Mouse (Mus musculus) CH12.LX (cell line): ENCODE measurements around the gene Bmp10. TPM values are rescaled to one million over a fixed set of nuclear protein-coding genes. Genes with fewer than 3 reads are reported as not detected.

Source experiments
- DNase-seq: peaks from one replicate; pipeline ENCODE4 v3.0.0-alpha.2; 2013; ENCODE audit errors: extremely low read depth
- H3K27ac ChIP-seq: 2 replicates; pipeline ENCODE4 v1.5.1; 2012; ENCODE audit warnings: low read depth, mild to moderate bottlenecking, control low read depth, moderate library complexity; ENCODE audit not compliant: insufficient read depth
- H3K27me3 ChIP-seq: replicated peaks from 2 replicates; pipeline ENCODE3; 2012; ENCODE audit warnings: inconsistent platforms
- H3K36me3 ChIP-seq, 2 experiments: replicated peaks in 1 of 2; 2 replicates each; pipeline versions ENCODE3 to v1.6.1; 2012; ENCODE audit warnings: inconsistent platforms in 1 of 2, low read length in 1 of 2, mild to moderate bottlenecking in 1 of 2, mixed read lengths in 1 of 2, moderate library complexity in 1 of 2; ENCODE audit not compliant: control insufficient read depth in 1 of 2, insufficient read depth in 1 of 2
- H3K4me1 ChIP-seq, 2 experiments: 2 replicates each; pipeline ENCODE4 v1.6.1; 2012; ENCODE audit warnings: inconsistent platforms in 1 of 2, moderate library complexity in 1 of 2; ENCODE audit not compliant: insufficient read depth in 2 of 2, control insufficient read depth in 1 of 2
- H3K4me2 ChIP-seq: 2 replicates; pipeline ENCODE4 v1.6.1; 2012; ENCODE audit warnings: low read depth, mild to moderate bottlenecking, control low read depth; ENCODE audit not compliant: poor library complexity, insufficient read depth, severe bottlenecking
- H3K4me3 ChIP-seq, 3 experiments: fragments of 150-350 bp in 1 of 3; sonication (generic) in 1 of 3; replicated peaks in 1 of 3; 2 replicates each; pipeline versions ENCODE3 to v1.5.1; 2011 to 2012; ENCODE audit warnings: low read depth in 2 of 3, low read length in 2 of 3, mild to moderate bottlenecking in 2 of 3, moderate library complexity in 2 of 3, control low read depth in 1 of 3, improper control_type of control experiment in 1 of 3, inconsistent platforms in 1 of 3, mixed read lengths in 1 of 3; ENCODE audit not compliant: poor library complexity in 1 of 3
- H3K79me2 ChIP-seq: replicated peaks from 2 replicates; pipeline ENCODE4 v1.6.1; 2012; ENCODE audit warnings: mild to moderate bottlenecking, moderate library complexity; ENCODE audit not compliant: control insufficient read depth, poor library complexity, insufficient read depth, severe bottlenecking; ENCODE audit errors: extremely low read depth
- H3K9ac ChIP-seq: 2 replicates; pipeline ENCODE4 v1.6.1; 2012; ENCODE audit warnings: low read depth, mild to moderate bottlenecking, control low read depth, moderate library complexity; ENCODE audit not compliant: insufficient read depth
- H3K9me3 ChIP-seq: replicated peaks from 2 replicates; pipeline ENCODE3; 2012; ENCODE audit warnings: low read length, inconsistent platforms, mixed read lengths
- BHLHE40 ChIP-seq: IDR thresholded peaks from 2 replicates; pipeline ENCODE4 v1.6.1; 2011; ENCODE audit warnings: mild to moderate bottlenecking, low read depth, low read length, improper control_type of control experiment
- CHD1 ChIP-seq: IDR thresholded peaks from 2 replicates; pipeline ENCODE4 v1.6.1; 2012; ENCODE audit warnings: low read depth, low read length, improper control_type of control experiment, inconsistent platforms
- CHD2 ChIP-seq: IDR thresholded peaks from 2 replicates; pipeline ENCODE4 v1.6.1; 2011; ENCODE audit warnings: low read length, improper control_type of control experiment
- CTCF ChIP-seq, 2 experiments: IDR thresholded peaks in 1 of 2; conservative IDR thresholded peaks in 1 of 2; 2 replicates each; pipeline ENCODE4 v1.5.1; 2011 to 2012; ENCODE audit warnings: low read depth in 2 of 2, low read length in 2 of 2, improper control_type of control experiment in 1 of 2, inconsistent platforms in 1 of 2, mild to moderate bottlenecking in 1 of 2, moderate library complexity in 1 of 2
- E2F4 ChIP-seq: IDR thresholded peaks from 2 replicates; pipeline ENCODE4 v1.6.1; 2011; ENCODE audit warnings: low read depth, low read length, improper control_type of control experiment; ENCODE audit not compliant: insufficient replicate concordance
- ELF1 ChIP-seq: IDR thresholded peaks from 2 replicates; pipeline ENCODE4 v1.6.1; 2014; ENCODE audit warnings: low read depth, mild to moderate bottlenecking, inconsistent platforms, low read length, improper control_type of control experiment
- EP300 ChIP-seq: IDR thresholded peaks from 2 replicates; pipeline ENCODE4 v1.6.1; 2011; ENCODE audit warnings: low read length, improper control_type of control experiment
- ETS1 ChIP-seq: conservative IDR thresholded peaks from 2 replicates; pipeline ENCODE4 v1.6.1; 2012; ENCODE audit warnings: low read depth, mild to moderate bottlenecking, inconsistent platforms, low read length, improper control_type of control experiment, moderate library complexity
- GABPA ChIP-seq: IDR thresholded peaks from 2 replicates; pipeline ENCODE4 v1.6.1; 2012; ENCODE audit warnings: low read depth, low read length, improper control_type of control experiment, inconsistent platforms; ENCODE audit not compliant: insufficient replicate concordance
- HCFC1 ChIP-seq: IDR thresholded peaks from 2 replicates; pipeline ENCODE4 v1.6.1; 2012; ENCODE audit warnings: low read depth, mild to moderate bottlenecking, inconsistent platforms, low read length, improper control_type of control experiment
- IRF4 ChIP-seq: IDR thresholded peaks from 2 replicates; pipeline ENCODE4 v1.6.1; 2014; ENCODE audit warnings: low read depth, mild to moderate bottlenecking, inconsistent platforms, low read length, improper control_type of control experiment
- JUN ChIP-seq: IDR thresholded peaks from 2 replicates; pipeline ENCODE4 v1.6.1; 2011; ENCODE audit warnings: low read depth, mild to moderate bottlenecking, low read length, improper control_type of control experiment, moderate library complexity; ENCODE audit not compliant: insufficient read depth
- JUND ChIP-seq: conservative IDR thresholded peaks from 2 replicates; pipeline ENCODE4 v1.6.1; 2011; ENCODE audit warnings: low read depth, low read length, improper control_type of control experiment
- KAT2A ChIP-seq: IDR thresholded peaks from 2 replicates; pipeline ENCODE4 v1.6.1; 2012; ENCODE audit warnings: low read length, improper control_type of control experiment, inconsistent platforms; ENCODE audit not compliant: insufficient replicate concordance
- MAFK ChIP-seq: IDR thresholded peaks from 2 replicates; pipeline ENCODE4 v1.6.1; 2011; ENCODE audit warnings: low read length, improper control_type of control experiment; ENCODE audit not compliant: insufficient replicate concordance
- MAX ChIP-seq: IDR thresholded peaks from 2 replicates; pipeline ENCODE4 v1.6.1; 2011; ENCODE audit warnings: low read length, improper control_type of control experiment
- MAZ ChIP-seq: IDR thresholded peaks from 2 replicates; pipeline ENCODE4 v1.6.1; 2012; ENCODE audit warnings: low read depth, mild to moderate bottlenecking, inconsistent platforms, low read length, improper control_type of control experiment, moderate library complexity
- MEF2A ChIP-seq: IDR thresholded peaks from 2 replicates; pipeline ENCODE4 v1.6.1; 2014; ENCODE audit warnings: low read depth, mild to moderate bottlenecking, inconsistent platforms, low read length, improper control_type of control experiment, borderline replicate concordance
- MXI1 ChIP-seq: IDR thresholded peaks from 2 replicates; pipeline ENCODE4 v1.6.1; 2011; ENCODE audit warnings: mild to moderate bottlenecking, low read depth, low read length, improper control_type of control experiment
- MYC ChIP-seq: IDR thresholded peaks from 2 replicates; pipeline ENCODE4 v1.6.1; 2011; ENCODE audit warnings: low read depth, mild to moderate bottlenecking, improper control_type of control experiment, low read length
- NELFE ChIP-seq: IDR thresholded peaks from 2 replicates; pipeline ENCODE4 v1.6.1; 2011; ENCODE audit warnings: low read depth, low read length, improper control_type of control experiment
- NRF1 ChIP-seq: IDR thresholded peaks from 2 replicates; pipeline ENCODE4 v1.6.1; 2014; ENCODE audit warnings: low read depth, mild to moderate bottlenecking, inconsistent platforms, low read length, improper control_type of control experiment, moderate library complexity
- PAX5 ChIP-seq: IDR thresholded peaks from 2 replicates; pipeline ENCODE4 v1.6.1; 2012; ENCODE audit warnings: low read length, inconsistent platforms, mixed read lengths
- POLR2A ChIP-seq: IDR thresholded peaks from 2 replicates; pipeline ENCODE4 v1.6.1; 2011; ENCODE audit warnings: low read depth, mild to moderate bottlenecking, improper control_type of control experiment, low read length
- POLR2AphosphoS2 ChIP-seq: IDR thresholded peaks from 2 replicates; pipeline ENCODE4 v1.6.1; 2011; ENCODE audit warnings: low read depth, low read length, improper control_type of control experiment
- RAD21 ChIP-seq: IDR thresholded peaks from 2 replicates; pipeline ENCODE4 v1.6.1; 2011; ENCODE audit warnings: low read depth, mild to moderate bottlenecking, low read length, improper control_type of control experiment, moderate library complexity
- RCOR1 ChIP-seq: conservative IDR thresholded peaks from 2 replicates; pipeline ENCODE4 v1.6.1; 2012; ENCODE audit warnings: low read depth, mild to moderate bottlenecking, inconsistent platforms, low read length, improper control_type of control experiment
- SIN3A ChIP-seq: IDR thresholded peaks from 2 replicates; pipeline ENCODE4 v1.6.1; 2012; ENCODE audit warnings: low read length, improper control_type of control experiment, inconsistent platforms
- SMC3 ChIP-seq: IDR thresholded peaks from 2 replicates; pipeline ENCODE4 v1.6.1; 2011; ENCODE audit warnings: low read depth, low read length, improper control_type of control experiment
- TBP ChIP-seq: conservative IDR thresholded peaks from 2 replicates; pipeline ENCODE4 v1.6.1; 2011; ENCODE audit warnings: low read depth, low read length, improper control_type of control experiment
- TCF12 ChIP-seq: IDR thresholded peaks from 2 replicates; pipeline ENCODE4 v1.6.1; 2014; ENCODE audit warnings: low read depth, mild to moderate bottlenecking, inconsistent platforms, low read length, improper control_type of control experiment
- UBTF ChIP-seq: IDR thresholded peaks from 2 replicates; pipeline ENCODE4 v1.6.1; 2012; ENCODE audit warnings: low read depth, mild to moderate bottlenecking, inconsistent platforms, low read length, improper control_type of control experiment, moderate library complexity
- USF1 ChIP-seq: IDR thresholded peaks from 2 replicates; pipeline ENCODE4 v1.6.1; 2014; ENCODE audit warnings: low read depth, mild to moderate bottlenecking, inconsistent platforms, low read length, improper control_type of control experiment
- USF2 ChIP-seq: conservative IDR thresholded peaks from 2 replicates; pipeline ENCODE4 v1.6.1; 2011; ENCODE audit warnings: low read depth, low read length, improper control_type of control experiment
- ZC3H11A ChIP-seq: IDR thresholded peaks from 2 replicates; pipeline ENCODE4 v1.6.1; 2012; ENCODE audit warnings: low read depth, mild to moderate bottlenecking, inconsistent platforms, low read length, improper control_type of control experiment
- ZKSCAN1 ChIP-seq: IDR thresholded peaks from 2 replicates; pipeline ENCODE4 v1.6.1; 2012; ENCODE audit warnings: low read depth, inconsistent platforms, low read length, improper control_type of control experiment, borderline replicate concordance
- ZMIZ1 ChIP-seq: IDR thresholded peaks from 2 replicates; pipeline ENCODE4 v1.6.1; 2012; ENCODE audit warnings: low read depth, mild to moderate bottlenecking, inconsistent platforms, low read length, improper control_type of control experiment
- ZNF384 ChIP-seq: IDR thresholded peaks from 2 replicates; pipeline ENCODE4 v1.6.1; 2012; ENCODE audit warnings: low read depth, low read length, improper control_type of control experiment, inconsistent platforms
- dilution Hi-C: fragments of 300-500 bp; cut with MboI; formaldehyde crosslinking; loops from 2 replicates; pipeline ENCODE4 v1.14.3; 2020; ENCODE audit warnings: low sequenced_read_pairs; ENCODE audit not compliant: extremely low pct_unique_long_range_greater_than_20kb, extremely low pct_ligation_motif_present
- in situ Hi-C: fragments of 300-500 bp; cut with MboI; formaldehyde crosslinking; loops from 3 replicates; pipeline ENCODE4 v1.14.3; 2019; ENCODE audit warnings: low sequenced_read_pairs, low pct_ligation_motif_present, low pct_unique_long_range_greater_than_20kb, mixed read lengths
- polyA plus RNA-seq: library from polyadenylated mRNA; unstranded; fragments of >175 nt; gene quantifications from 2 replicates; pipeline ENCODE4 v1.2.1, GENCODE M21; 2012; ENCODE audit warnings: low read depth; ENCODE audit not compliant: insufficient read length
- total RNA-seq, 2 experiments: library from RNA; depleted of rRNA; stranded (reverse); fragments of 300-350 nt in 1 of 2; fragments of >200 nt in 1 of 2; gene quantifications; 2 replicates each; pipeline ENCODE4 v1.2.3; 2012 to 2014

Bmp10 gene
- total and polyA plus RNA-seq, 3 experiments: not detected

GRCm38 (mm10) chr6:87399886-87400566 lies 28.8 kb upstream of the Bmp10 start:
- peak; percentile 97 for DNase-seq
- Histone ChIP-seq H3K9me3 (peaks cover 2% of the 10 kb centered on the region), H3K27me3 (no peaks in the 10 kb centered on the region), H3K27ac (no peak overlapping the region), H3K4me1 (peaks cover 11 to 43% of the 10 kb centered on the region in 2 experiments), H3K79me2 (no peaks in the 10 kb centered on the region), H3K4me2 (no peak overlapping the region), H3K4me3 (no peak overlapping the region), H3K9ac (no peak overlapping the region), H3K36me3 (no peaks in the 10 kb centered on the region)
- TF ChIP-seq PAX5: no peak
- no peak for TF ChIP-seq POLR2AphosphoS2
- TF ChIP-seq RCOR1: 0 out of 2 replicates have a peak, but pooled peaks have one; percentile 43
- TF ChIP-seq TCF12: peak; percentile 45; the same call in 1 of the 2 replicates
- no peak for TF ChIP-seq E2F4
- TF ChIP-seq ETS1: peak; percentile 86
- TF ChIP-seq SIN3A: peak; percentile 72; the same call in 1 of the 2 replicates
- no peak for TF ChIP-seq USF2
- TF ChIP-seq CHD2: peak; percentile 44; the same call in 1 of the 2 replicates
- no peak for TF ChIP-seq POLR2A
- TF ChIP-seq GABPA: no peak
- no peak for TF ChIP-seq ZMIZ1
- peak; percentile 54; the same call in 1 of the 2 replicates for TF ChIP-seq ELF1
- TF ChIP-seq MAZ: no peak
- TF ChIP-seq USF1: no peak
- peak; percentile 84 for TF ChIP-seq IRF4
- TF ChIP-seq CHD1: no peak
- no peak; the same call in 1 of the 2 replicates for TF ChIP-seq RAD21
- peak; percentile 61; the same call in 1 of the 2 replicates for TF ChIP-seq MXI1
- no peak for TF ChIP-seq ZNF384
- no peak for TF ChIP-seq KAT2A
- peak; percentile 85 for TF ChIP-seq BHLHE40
- TF ChIP-seq TBP: no peak
- no peak for TF ChIP-seq CTCF (conservative IDR thresholded peaks at IDR 0.05 in 1 of 2, IDR thresholded peaks at IDR 0.05 in 1 of 2; ENCODE audit: low read depth in 2 of 2, low read length in 2 of 2)
- TF ChIP-seq ZC3H11A: no peak
- TF ChIP-seq NELFE: no peak
- TF ChIP-seq MAFK: peak; percentile 66; the same call in 1 of the 2 replicates
- peak; percentile 54; the same call in 1 of the 2 replicates for TF ChIP-seq MEF2A
- TF ChIP-seq NRF1: no peak
- TF ChIP-seq MYC: peak; percentile 55
- TF ChIP-seq HCFC1: 0 out of 2 replicates have a peak, but pooled peaks have one; percentile 26
- TF ChIP-seq ZKSCAN1: no peak
- peak; percentile 71; the same call in 1 of the 2 replicates for TF ChIP-seq MAX
- TF ChIP-seq JUND: no peak; the same call in 1 of the 2 replicates
- no peak for TF ChIP-seq UBTF
- peak; percentile 55; the same call in 1 of the 2 replicates for TF ChIP-seq JUN
- peak; percentile 25 for TF ChIP-seq SMC3
- TF ChIP-seq EP300: peak; percentile 81
- in situ Hi-C loops: loop anchor here (5.0 kb wide), 2 partner anchors 52 to 272 kb away; partner anchors contain the start of gene Aplf
- dilution Hi-C loops: no loop called here
